Mouse (Mus musculus) adrenal gland, postnatal 10 days (tissue): ENCODE data around the gene Pdcd6ip. TPM values are rescaled to one million over a fixed set of nuclear protein-coding genes. Genes with fewer than 3 reads are reported as not detected.

ENCODE experiments used
- DNase-seq: peaks from one replicate; pipeline ENCODE4 v3.0.0; 2021; ENCODE audit warnings: mixed read lengths
- total RNA-seq, 2 experiments: library from RNA; stranded (reverse); gene quantifications; 2 replicates each; pipeline ENCODE4 v1.2.3; 2021

The Pdcd6ip gene
- total RNA-seq, 2 experiments from 2014 or later: 107 to 110 TPM

DNA sequence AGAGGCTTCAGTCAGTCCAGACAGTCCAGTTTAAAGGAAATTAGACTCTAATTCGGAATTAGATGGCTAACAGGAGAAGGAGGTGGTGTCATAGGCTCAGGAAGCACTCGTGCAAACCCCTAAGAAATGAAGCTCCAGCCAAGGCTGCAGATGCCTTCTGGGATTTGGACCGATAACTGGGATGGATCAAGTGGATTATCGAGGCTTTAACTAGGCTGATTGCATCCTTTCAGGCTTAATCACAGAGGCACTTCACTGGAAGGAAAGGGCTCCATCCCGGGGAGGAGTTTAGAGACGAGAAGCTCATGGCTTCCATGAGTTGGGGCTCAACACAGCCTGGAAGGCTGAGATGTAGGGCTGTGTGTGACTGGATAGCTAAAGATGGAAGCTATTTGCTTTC, 84.0 kb downstream of the Pdcd6ip start:
- DNase-seq: no peak

DNA sequence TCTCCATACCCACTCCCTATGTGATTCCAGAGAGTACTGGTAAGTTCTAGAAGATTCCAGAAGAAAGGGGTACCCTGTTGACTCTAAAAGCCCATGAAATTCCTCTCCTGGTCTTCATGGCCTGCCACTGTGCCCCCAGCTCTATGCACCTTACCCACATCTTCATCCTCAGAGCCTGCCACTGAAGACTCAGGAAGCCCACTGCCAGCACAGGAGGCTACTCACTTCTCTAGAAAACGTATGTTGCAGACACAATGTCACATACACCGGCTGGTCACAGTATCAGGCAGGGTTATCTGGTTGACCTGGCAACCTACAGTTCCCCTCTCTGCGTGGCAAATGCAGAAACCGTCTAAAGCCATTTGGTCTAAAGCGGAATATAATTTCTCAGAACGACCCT, 91.0 kb downstream of the Pdcd6ip start:
- DNase-seq: no peak

DNA sequence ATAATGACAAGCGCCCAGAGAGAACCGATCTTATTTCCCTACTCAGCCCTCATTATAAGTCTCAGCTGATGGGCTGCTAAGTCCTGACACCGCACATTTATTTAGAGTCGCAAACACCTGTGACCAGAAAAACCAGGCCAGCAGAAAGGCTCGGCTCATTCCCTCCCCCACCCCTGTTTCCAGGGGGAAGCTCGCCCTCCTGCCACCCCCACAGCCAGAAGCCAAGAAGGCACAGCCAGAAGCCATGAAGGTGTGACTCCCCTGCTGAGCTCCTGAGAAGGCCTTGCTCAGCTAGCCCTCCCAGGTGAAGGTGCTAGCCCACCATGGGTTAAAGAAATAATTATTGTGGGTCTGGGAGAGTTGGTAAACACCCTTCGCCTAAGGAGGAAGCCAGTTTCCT, 97.3 kb downstream of the Pdcd6ip start:
- no peak for DNase-seq

DNA sequence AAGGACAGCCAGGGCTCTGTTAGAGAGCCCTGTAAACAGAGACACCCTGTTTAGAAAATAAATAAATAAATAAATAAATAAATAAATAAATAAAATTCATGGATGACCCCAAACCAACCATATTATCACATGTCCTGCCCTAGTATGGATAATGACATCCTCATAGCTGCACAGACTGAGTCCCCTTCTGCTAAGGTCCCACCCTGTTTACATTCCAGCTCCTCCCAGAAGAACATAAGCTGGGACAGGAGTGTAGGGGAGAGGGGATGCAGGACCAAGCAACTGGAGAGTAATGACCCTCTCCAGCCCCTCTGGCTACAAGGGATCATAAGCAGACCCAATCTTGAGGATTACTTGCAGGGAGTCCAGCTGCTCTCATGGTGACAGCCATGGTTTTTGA, 105.9 kb downstream of the Pdcd6ip start:
- no peak for DNase-seq

Other genes with a start within 250 kb of the Pdcd6ip start
- gene Clasp2, start 33.2 kb upstream of the Pdcd6ip start, total RNA-seq: 10 to 100 TPM; 76.5 to 86.0 TPM
- 10 to 100 TPM; 42.2 to 59.4 TPM for gene Ubp1, start 222.7 kb upstream of the Pdcd6ip start, total RNA-seq